ENCODE assay signal across 22 mouse cellular contexts in genomic region chr7:127866434-127866833, GRCm38 (mm10). TPM values are rescaled to one million over a fixed set of nuclear protein-coding genes. Genes with fewer than 3 reads are reported as not detected.
"Had no signal": no experiment of that assay in that cellular context is flagged by ENCODE, and none has a peak within 500 bp of the region (broad histone marks: within the 10 kb centered on the region; RNA-seq: fewer than 3 reads in every experiment).

No protein-coding gene starts in this region.

- H3K27me3 ChIP-seq: limb, embryonic 13.5 days; midbrain, embryonic 15.5 days had no signal

- H3K4me2 ChIP-seq: limb, embryonic 13.5 days; midbrain, embryonic 11.5 days; midbrain, embryonic 15.5 days had no signal

- H3K9me3 ChIP-seq: limb, embryonic 13.5 days; midbrain, embryonic 15.5 days had no signal

- H3K4me3 ChIP-seq: limb, embryonic 13.5 days; midbrain, embryonic 15.5 days had no signal

- H3K9ac ChIP-seq: limb, embryonic 13.5 days; liver, embryonic 14.5 days; midbrain, embryonic 15.5 days had no signal

- DNase-seq: kidney, adult 11 months; left cerebral cortex, postnatal 4 days; lung, adult 18-20 months; lung, postnatal 10 days; lung, postnatal 4 days; right cerebral cortex, adult 18-20 months; right cerebral cortex, postnatal 25 days; thymus, adult 18-20 months; thymus, postnatal 14 days had no signal

- H3K27ac ChIP-seq: limb, embryonic 13.5 days; liver, embryonic 14.5 days; midbrain, embryonic 15.5 days had no signal

- H3K4me1 ChIP-seq: limb, embryonic 13.5 days had no signal

- ATAC-seq: midbrain, embryonic 15.5 days had no signal

RNA-seq across cellular contexts. Expression of gene Prss53, which starts 24.3 kb away (rescaled TPM):
- total RNA-seq: megakaryocyte, adult 5-6 weeks had no signal

RNA-seq across cellular contexts. Expression of gene Gm21974, which starts 28.8 kb away (rescaled TPM):
- total RNA-seq: layer of hippocampus, adult 8-10 months; layer of hippocampus, postnatal 14 days; left cerebral cortex, adult 18-20 months; left cerebral cortex, postnatal 10 days; left cerebral cortex, postnatal 4 days; liver, adult 2 months; megakaryocyte, adult 5-6 weeks had no signal
- polyA plus RNA-seq: kidney, embryonic 16.5 days; large intestine, adult 2 months; limb, embryonic 13.5 days; liver, adult 2 months; liver, embryonic 14.5 days; midbrain, embryonic 11.5 days; midbrain, embryonic 15.5 days; stomach, embryonic 14.5 days had no signal
